Mouse (Mus musculus): Measurements from ENCODE around the gene Vps16. TPM values are rescaled to one million over a fixed set of nuclear protein-coding genes. Genes with fewer than 3 reads are reported as not detected.

The Vps16 gene
- polyA plus RNA-seq, 1 experiment from 2014 or later, result 105 TPM

GRCm38 (mm10) chr2:130472908-130473510 is 48.9 kb downstream of the Vps16 start:
- H3K4me2 ChIP-seq, result no peak overlapping the region
- WGBS, result 76% methylated on average over 8 of the region's 8 CpGs
- no peak for ATAC-seq (ENCODE audit: insufficient number of reproducible peaks, insufficient read depth, low FRiP score, low TSS enrichment, low read depth)

GRCm38 (mm10) chr2:130475764-130476163 is 51.6 kb downstream of the Vps16 start:
- H3K9me3 ChIP-seq, result 0 out of 2 replicates have a peak, but pooled peaks cover 5% of the 10 kb centered on the region

More at GRCm38 (mm10) chr2:130472908-130473510, 48.9 kb downstream of the Vps16 start:
- H3K9me3 ChIP-seq, result no peaks in the 10 kb centered on the region
- H3K36me3 ChIP-seq, result peaks cover 5% of the 10 kb centered on the region
- no peak overlapping the region for H3K9ac ChIP-seq
- no peak overlapping the region for H3K4me3 ChIP-seq
- H3K27ac ChIP-seq, result no peak overlapping the region
- no peaks in the 10 kb centered on the region for H3K4me1 ChIP-seq
- H3K27me3 ChIP-seq, result no peaks in the 10 kb centered on the region

GRCm38 (mm10) chr2:130476666-130477297 is 52.6 kb downstream of the Vps16 start:
- no peak overlapping the region for H3K4me3 ChIP-seq
- WGBS, result 88% methylated on average over 6 of the region's 6 CpGs
- H3K36me3 ChIP-seq, result peaks cover 13% of the 10 kb centered on the region
- no peak overlapping the region for H3K27ac ChIP-seq
- no peaks in the 10 kb centered on the region for H3K27me3 ChIP-seq
- 0 out of 2 replicates have a peak, but pooled peaks cover 5% of the 10 kb centered on the region for H3K9me3 ChIP-seq
- no peak overlapping the region for H3K9ac ChIP-seq
- ATAC-seq (ENCODE audit: insufficient number of reproducible peaks, insufficient read depth, low FRiP score, low TSS enrichment, low read depth), result no peak
- H3K4me2 ChIP-seq, result no peak overlapping the region
- no peaks in the 10 kb centered on the region for H3K4me1 ChIP-seq

More at GRCm38 (mm10) chr2:130475764-130476163, 51.6 kb downstream of the Vps16 start:
- peaks cover 13% of the 10 kb centered on the region for H3K36me3 ChIP-seq
- H3K9ac ChIP-seq, result no peak overlapping the region
- no peak overlapping the region for H3K4me2 ChIP-seq
- H3K27me3 ChIP-seq, result no peaks in the 10 kb centered on the region
- H3K4me3 ChIP-seq, result no peak overlapping the region
- no peak for ATAC-seq (ENCODE audit: insufficient number of reproducible peaks, insufficient read depth, low FRiP score, low TSS enrichment, low read depth)
- H3K27ac ChIP-seq, result no peak overlapping the region
- no peaks in the 10 kb centered on the region for H3K4me1 ChIP-seq
- WGBS, result 94% methylated on average over 11 of the region's 11 CpGs

GRCm38 (mm10) chr2:130482177-130482576 is 58.0 kb downstream of the Vps16 start:
- Histone ChIP-seq H3K4me2 (no peak overlapping the region), H3K27me3 (no peaks in the 10 kb centered on the region), H3K4me1 (no peaks in the 10 kb centered on the region), H3K9me3 (0 out of 2 replicates have a peak, but pooled peaks cover 5% of the 10 kb centered on the region), H3K36me3 (peaks cover 13% of the 10 kb centered on the region), H3K4me3 (no peak overlapping the region), H3K27ac (no peak overlapping the region), H3K9ac (no peak overlapping the region)
- ATAC-seq (ENCODE audit: insufficient number of reproducible peaks, insufficient read depth, low FRiP score, low TSS enrichment, low read depth), result no peak
- WGBS, result 92% methylated on average over 4 of the region's 4 CpGs

GRCm38 (mm10) chr2:130482700-130483099 is 58.6 kb downstream of the Vps16 start:
- Histone ChIP-seq H3K9me3 (0 out of 2 replicates have a peak, but pooled peaks cover 5% of the 10 kb centered on the region), H3K4me2 (no peak overlapping the region), H3K4me1 (no peaks in the 10 kb centered on the region), H3K27ac (no peak overlapping the region), H3K27me3 (no peaks in the 10 kb centered on the region), H3K36me3 (peaks cover 11% of the 10 kb centered on the region), H3K4me3 (no peak overlapping the region), H3K9ac (no peak overlapping the region)
- 90% methylated on average over 3 of the region's 3 CpGs for WGBS
- no peak for ATAC-seq (ENCODE audit: insufficient number of reproducible peaks, insufficient read depth, low FRiP score, low TSS enrichment, low read depth)

GRCm38 (mm10) chr2:130484206-130484605 is 60.1 kb downstream of the Vps16 start:
- H3K4me2 ChIP-seq, result no peak overlapping the region
- H3K27me3 ChIP-seq, result no peaks in the 10 kb centered on the region
- H3K9ac ChIP-seq, result no peak overlapping the region
- H3K9me3 ChIP-seq, result no peaks in the 10 kb centered on the region
- no peak overlapping the region for H3K4me3 ChIP-seq
- WGBS, result 96% methylated on average over 1 of the region's 1 CpGs
- H3K36me3 ChIP-seq, result 0 out of 2 replicates have a peak, but pooled peaks cover 3% of the 10 kb centered on the region
- ATAC-seq (ENCODE audit: insufficient number of reproducible peaks, insufficient read depth, low FRiP score, low TSS enrichment, low read depth), result no peak
- no peaks in the 10 kb centered on the region for H3K4me1 ChIP-seq
- H3K27ac ChIP-seq, result no peak overlapping the region

GRCm38 (mm10) chr2:130488002-130488401 is 63.9 kb downstream of the Vps16 start:
- Histone ChIP-seq H3K4me2 (no peak overlapping the region), H3K27ac (no peak overlapping the region), H3K9ac (no peak overlapping the region), H3K27me3 (no peaks in the 10 kb centered on the region), H3K9me3 (peaks cover 2% of the 10 kb centered on the region; the same call in 1 of the 2 replicates), H3K36me3 (peaks cover 7% of the 10 kb centered on the region; the same call in 1 of the 2 replicates), H3K4me3 (no peak overlapping the region), H3K4me1 (no peaks in the 10 kb centered on the region)
- ATAC-seq (ENCODE audit: insufficient number of reproducible peaks, insufficient read depth, low FRiP score, low TSS enrichment, low read depth), result no peak
- 89% methylated on average over 2 of the region's 2 CpGs for WGBS

GRCm38 (mm10) chr2:130488600-130488999 is 64.5 kb downstream of the Vps16 start:
- H3K4me1 ChIP-seq, result no peaks in the 10 kb centered on the region
- no peak overlapping the region for H3K9ac ChIP-seq
- peaks cover 9% of the 10 kb centered on the region; the same call in 1 of the 2 replicates for H3K36me3 ChIP-seq
- ATAC-seq (ENCODE audit: insufficient number of reproducible peaks, insufficient read depth, low FRiP score, low TSS enrichment, low read depth), result no peak
- 91% methylated on average over 4 of the region's 4 CpGs for WGBS
- H3K27me3 ChIP-seq, result no peaks in the 10 kb centered on the region
- no peak overlapping the region for H3K4me3 ChIP-seq
- no peak overlapping the region for H3K4me2 ChIP-seq
- no peak overlapping the region for H3K27ac ChIP-seq
- peaks cover 3% of the 10 kb centered on the region; the same call in 1 of the 2 replicates for H3K9me3 ChIP-seq

GRCm38 (mm10) chr2:130491162-130491561 is 67.0 kb downstream of the Vps16 start:
- peaks cover 9% of the 10 kb centered on the region; the same call in 1 of the 2 replicates for H3K36me3 ChIP-seq
- H3K27me3 ChIP-seq, result no peaks in the 10 kb centered on the region
- no peak overlapping the region for H3K27ac ChIP-seq
- no peak overlapping the region for H3K4me3 ChIP-seq
- 72% methylated on average over 4 of the region's 4 CpGs for WGBS
- H3K4me2 ChIP-seq, result no peak overlapping the region
- H3K4me1 ChIP-seq, result no peaks in the 10 kb centered on the region
- H3K9ac ChIP-seq, result no peak overlapping the region
- peaks cover 3% of the 10 kb centered on the region; the same call in 1 of the 2 replicates for H3K9me3 ChIP-seq
- no peak for ATAC-seq (ENCODE audit: insufficient number of reproducible peaks, insufficient read depth, low FRiP score, low TSS enrichment, low read depth)

- peaks cover 9% of the 10 kb centered on the region; the same call in 1 of the 2 replicates for H3K36me3 ChIP-seq
- no peak for ATAC-seq (ENCODE audit: insufficient number of reproducible peaks, insufficient read depth, low FRiP score, low TSS enrichment, low read depth)
- WGBS, result 27% methylated on average over 7 of the region's 7 CpGs
These were observed 67.4 kb downstream of the Vps16 start for GRCm38 (mm10) chr2:130491587-130491986.

More at GRCm38 (mm10) chr2:130491587-130491986, 67.4 kb downstream of the Vps16 start:
- no peak overlapping the region for H3K4me3 ChIP-seq
- H3K27ac ChIP-seq, result no peak overlapping the region
- H3K9me3 ChIP-seq, result peaks cover 3% of the 10 kb centered on the region; the same call in 1 of the 2 replicates
- no peak overlapping the region for H3K4me2 ChIP-seq
- no peak overlapping the region for H3K9ac ChIP-seq
- no peaks in the 10 kb centered on the region for H3K4me1 ChIP-seq
- H3K27me3 ChIP-seq, result no peaks in the 10 kb centered on the region

Data from embryonic facial prominence, embryonic 13.5 days (tissue).